Mouse (Mus musculus) midbrain, postnatal 0 days (tissue): ENCODE data around the gene Fam124b. TPM values are rescaled to one million over a fixed set of nuclear protein-coding genes. Genes with fewer than 3 reads are reported as not detected.

Experiments
- ATAC-seq: fragments of 200-750 bp; cut with Nextera tagmentation; 2 replicates; pipeline ENCODE4 v1.8.0; 2017; ENCODE audit warnings: moderate number of reproducible peaks, mild to moderate bottlenecking, moderate TSS enrichment, moderate library complexity; ENCODE audit not compliant: low FRiP score
- DNase-seq: peaks from one replicate; pipeline ENCODE4 v3.0.0-alpha.2; 2015; ENCODE audit warnings: low spot score
- H3K27ac ChIP-seq: fragments of 300-500 bp; sonication (generic); 2 replicates; pipeline ENCODE4 v1.5.1; 2014; ENCODE audit warnings: low read depth, mild to moderate bottlenecking, low read length, mixed read lengths
- H3K27me3 ChIP-seq: fragments of 300-500 bp; sonication (generic); 2 replicates; pipeline ENCODE4 v1.6.1; 2014; ENCODE audit warnings: low read length, control low read depth, mixed read lengths; ENCODE audit not compliant: insufficient read depth
- H3K36me3 ChIP-seq: fragments of 300-500 bp; sonication (generic); 2 replicates; pipeline ENCODE4 v1.6.1; 2014; ENCODE audit warnings: low read length, control low read depth, mixed read lengths; ENCODE audit not compliant: insufficient read depth
- H3K4me1 ChIP-seq: fragments of 300-500 bp; sonication (generic); 2 replicates; pipeline ENCODE4 v1.6.1; 2014; ENCODE audit warnings: mild to moderate bottlenecking, control low read depth, antibody characterized with exemption, low read length, mixed read lengths; ENCODE audit not compliant: insufficient read depth
- H3K4me2 ChIP-seq: fragments of 300-500 bp; sonication (generic); 2 replicates; pipeline ENCODE4 v1.6.1; 2014; ENCODE audit warnings: low read depth, mild to moderate bottlenecking, low read length, mixed read lengths; ENCODE audit not compliant: poor library complexity, severe bottlenecking
- H3K4me3 ChIP-seq: fragments of 300-500 bp; sonication (generic); 2 replicates; pipeline ENCODE4 v1.5.1; 2014; ENCODE audit warnings: low read depth, mild to moderate bottlenecking, low read length, moderate library complexity
- H3K9ac ChIP-seq: fragments of 300-500 bp; sonication (generic); replicated peaks from 2 replicates; pipeline ENCODE4 v1.6.1; 2014; ENCODE audit warnings: mild to moderate bottlenecking, low read length, moderate library complexity, mixed read lengths; ENCODE audit not compliant: poor library complexity, severe bottlenecking
- H3K9me3 ChIP-seq: fragments of 300-500 bp; sonication (generic); 2 replicates; pipeline ENCODE4 v1.6.1; 2016; ENCODE audit warnings: low read length, control low read depth
- CTCF ChIP-seq: IDR thresholded peaks from 2 replicates; pipeline ENCODE4 v1.5.1; 2016; ENCODE audit warnings: antibody characterized with exemption, mild to moderate bottlenecking
- WGBS: fragments of 180-500 bp; shearing (Covaris S2); extraction: QIAGEN DNeasy Blood & Tissue Kit; methylation state at CpG from one replicate; pipeline ENCODE4 v1.1.7; 2014; 5-methylcytosine and 5-hydroxymethylcytosine counted together
- polyA plus RNA-seq: library from polyadenylated mRNA; unstranded; fragments of >200 nt; fragmentation: Nextera tagmentation; extraction: Ambion mirVana; gene quantifications from 2 replicates; pipeline ENCODE4 v1.2.1, GENCODE M21; 2015
- total RNA-seq: library from RNA; depleted of rRNA; stranded (reverse); fragments of >200 nt; gene quantifications from 2 replicates; pipeline ENCODE4 v1.2.3, GENCODE M21; 2014

Gene Fam124b
- total and polyA plus RNA-seq, 2 experiments from 2014 or later: 0.42 to 1.0 TPM

- no peaks in the 10 kb centered on the region for H3K27me3 ChIP-seq
- no peaks in the 10 kb centered on the region for H3K9me3 ChIP-seq
- DNase-seq: peak; percentile 56
- no peak overlapping the region for H3K4me3 ChIP-seq
- H3K9ac ChIP-seq: no peak overlapping the region
- peak overlapping the region; percentile 39; the same call in 1 of the 2 replicates for H3K27ac ChIP-seq
- no peak overlapping the region for H3K4me2 ChIP-seq
- peaks cover 6% of the 10 kb centered on the region; the same call in 1 of the 2 replicates for H3K4me1 ChIP-seq
- TF ChIP-seq CTCF: no peak
- WGBS: 30% methylated on average over 3 of the region's 3 CpGs
- peak; percentile 53 for ATAC-seq
- no peaks in the 10 kb centered on the region for H3K36me3 ChIP-seq
Measured at GRCm38 (mm10) chr1:80224839-80225412, 6.7 kb upstream of the Fam124b start.

- WGBS: 63% methylated on average over 4 of the region's 4 CpGs
- peaks cover 6% of the 10 kb centered on the region; the same call in 1 of the 2 replicates for H3K4me1 ChIP-seq
- DNase-seq (peak; percentile 40), ATAC-seq (peak; percentile 41; the same call in 1 of the 2 replicates)
- H3K36me3 ChIP-seq: no peaks in the 10 kb centered on the region
- no peaks in the 10 kb centered on the region for H3K9me3 ChIP-seq
- no peak overlapping the region for H3K9ac ChIP-seq
- H3K27me3 ChIP-seq: no peaks in the 10 kb centered on the region
- H3K4me2 ChIP-seq: no peak overlapping the region
- no peak overlapping the region for H3K4me3 ChIP-seq
- no peak for TF ChIP-seq CTCF
- H3K27ac ChIP-seq: no peak overlapping the region
Measured at GRCm38 (mm10) chr1:80221151-80221550, 2.9 kb upstream of the Fam124b start.

- Histone ChIP-seq H3K4me3 (no peak overlapping the region), H3K4me2 (no peak overlapping the region), H3K4me1 (no peaks in the 10 kb centered on the region), H3K36me3 (no peaks in the 10 kb centered on the region), H3K9ac (no peak overlapping the region), H3K27me3 (no peaks in the 10 kb centered on the region), H3K27ac (no peak overlapping the region), H3K9me3 (no peaks in the 10 kb centered on the region)
- DNase-seq (no peak), ATAC-seq (no peak)
- TF ChIP-seq CTCF: no peak
- 78% methylated on average over 9 of the region's 9 CpGs for WGBS
Measured at GRCm38 (mm10) chr1:80213826-80214225, 4.4 kb downstream of the Fam124b start.

GRCm38 (mm10) chr1:80213146-80213545, 5.1 kb downstream of the Fam124b start:
- Histone ChIP-seq H3K27ac (no peak overlapping the region), H3K4me2 (no peak overlapping the region), H3K4me1 (no peaks in the 10 kb centered on the region), H3K9me3 (no peaks in the 10 kb centered on the region), H3K36me3 (no peaks in the 10 kb centered on the region), H3K27me3 (no peaks in the 10 kb centered on the region), H3K9ac (no peak overlapping the region), H3K4me3 (no peak overlapping the region)
- TF ChIP-seq CTCF: no peak
- no peak for DNase-seq
- ATAC-seq: no peak
- 85% methylated on average over 10 of the region's 10 CpGs for WGBS

GRCm38 (mm10) chr1:80202314-80202713, 16.0 kb downstream of the Fam124b start:
- Histone ChIP-seq H3K9ac (no peak overlapping the region), H3K4me1 (no peaks in the 10 kb centered on the region), H3K36me3 (no peaks in the 10 kb centered on the region), H3K9me3 (0 out of 2 replicates have a peak, but pooled peaks cover 3% of the 10 kb centered on the region), H3K27ac (no peak overlapping the region), H3K4me3 (no peak overlapping the region), H3K4me2 (no peak overlapping the region), H3K27me3 (no peaks in the 10 kb centered on the region)
- ATAC-seq: no peak
- DNase-seq: no peak
- no peak for TF ChIP-seq CTCF
- 94% methylated on average over 3 of the region's 3 CpGs for WGBS

GRCm38 (mm10) chr1:80192837-80193236, 25.4 kb downstream of the Fam124b start:
- no peak overlapping the region for H3K4me3 ChIP-seq
- no peak overlapping the region for H3K4me2 ChIP-seq
- H3K36me3 ChIP-seq: no peaks in the 10 kb centered on the region
- no peak overlapping the region for H3K27ac ChIP-seq
- H3K9me3 ChIP-seq: no peaks in the 10 kb centered on the region
- DNase-seq (no peak), ATAC-seq (no peak)
- 93% methylated on average over 8 of the region's 8 CpGs for WGBS
- no peak for TF ChIP-seq CTCF
- no peak overlapping the region for H3K9ac ChIP-seq
- H3K4me1 ChIP-seq: no peaks in the 10 kb centered on the region
- no peaks in the 10 kb centered on the region for H3K27me3 ChIP-seq
